Mouse (Mus musculus): ENCODE data around the gene Maff. TPM values are rescaled to one million over a fixed set of nuclear protein-coding genes. Genes with fewer than 3 reads are reported as not detected.

Maff gene
- 1 to 10 TPM; 1.3 to 1.9 TPM for polyA plus RNA-seq (2017; shearing (Covaris generic))

GRCm38 (mm10) chr15:79346051-79346793, at the start of gene Maff:
Maff (plus strand) TSS chr15:79346621.
- no peak for ATAC-seq

DNA sequence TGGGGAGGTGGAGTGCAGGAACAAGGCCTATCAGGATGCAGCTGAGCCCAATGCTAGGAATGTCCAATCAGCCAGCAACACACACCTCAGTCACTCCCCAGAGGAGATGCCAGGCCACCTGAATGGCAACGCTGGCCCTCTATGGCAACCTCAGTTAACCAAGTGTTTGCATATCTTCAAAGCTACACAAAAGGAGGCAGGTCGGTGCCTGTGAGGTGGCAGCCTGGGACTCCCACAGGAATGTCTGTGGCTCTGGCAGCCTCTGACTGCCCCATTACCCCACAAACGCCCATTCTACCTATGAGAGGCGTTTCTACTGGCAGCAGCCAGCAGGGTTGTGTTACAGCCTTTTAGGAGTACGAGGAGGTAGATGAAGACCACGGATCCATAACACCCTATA, 47.9 kb upstream of the Maff start:
- ATAC-seq = no peak

GRCm38 (mm10) chr15:79299563-79300155, 46.8 kb upstream of the Maff start:
- no peak for ATAC-seq

- no peak for ATAC-seq
Observed at GRCm38 (mm10) chr15:79303725-79304124, 42.7 kb upstream of the Maff start.

DNA sequence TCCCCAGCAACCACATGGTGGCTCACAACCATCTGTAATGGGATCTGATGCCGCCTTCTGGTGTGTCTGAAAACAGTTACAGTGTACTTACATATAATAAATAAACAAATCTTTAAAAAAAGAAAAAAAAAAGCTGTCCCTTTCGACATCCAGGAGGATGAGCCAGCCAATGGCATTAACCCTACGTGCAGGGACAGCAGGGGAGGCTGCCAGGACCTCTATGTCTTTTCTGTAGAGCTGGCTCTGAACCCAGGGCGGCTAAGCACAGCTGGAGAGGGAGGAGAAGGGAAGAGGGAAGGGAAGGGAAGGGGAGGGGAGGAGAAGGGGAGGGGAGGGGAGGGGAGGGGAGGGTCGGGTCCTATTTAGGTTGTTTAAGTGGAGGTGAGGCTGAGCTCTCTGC, 41.6 kb upstream of the Maff start:
- no peak for ATAC-seq

DNA sequence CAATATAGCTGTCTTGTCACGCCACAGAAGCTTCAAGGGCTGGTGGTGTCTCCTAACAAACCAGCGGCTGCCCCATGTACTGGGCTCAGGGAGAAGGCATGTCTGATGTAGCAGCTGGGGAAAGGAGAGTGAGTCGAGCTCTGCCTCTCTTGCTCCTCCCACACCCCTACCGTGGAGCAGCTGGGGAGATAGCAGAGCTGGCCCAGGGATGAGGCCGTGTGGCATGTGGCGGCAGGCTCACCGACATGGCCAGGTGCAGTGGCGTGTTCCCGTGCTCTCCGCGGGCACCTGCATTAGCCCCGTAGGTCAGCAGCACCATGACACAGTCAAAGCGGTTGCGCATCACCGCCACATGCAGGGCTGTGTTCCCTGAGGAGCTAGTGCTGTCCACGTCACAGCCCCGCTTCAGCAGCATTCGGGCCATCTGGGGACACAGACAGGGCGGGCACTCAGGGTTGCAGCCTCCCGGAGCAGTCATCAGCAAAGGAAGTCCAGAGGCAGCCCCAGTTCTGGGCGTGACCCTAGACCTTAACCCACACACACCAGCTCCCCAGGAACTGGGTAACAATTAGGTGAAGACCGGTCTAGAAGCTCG, 40.3 kb upstream of the Maff start:
- ATAC-seq = no peak

- no peak for ATAC-seq
Observed at GRCm38 (mm10) chr15:79307861-79308260, 38.6 kb upstream of the Maff start.

- ATAC-seq = no peak
Observed at GRCm38 (mm10) chr15:79313848-79314369, 32.5 kb upstream of the Maff start.

DNA sequence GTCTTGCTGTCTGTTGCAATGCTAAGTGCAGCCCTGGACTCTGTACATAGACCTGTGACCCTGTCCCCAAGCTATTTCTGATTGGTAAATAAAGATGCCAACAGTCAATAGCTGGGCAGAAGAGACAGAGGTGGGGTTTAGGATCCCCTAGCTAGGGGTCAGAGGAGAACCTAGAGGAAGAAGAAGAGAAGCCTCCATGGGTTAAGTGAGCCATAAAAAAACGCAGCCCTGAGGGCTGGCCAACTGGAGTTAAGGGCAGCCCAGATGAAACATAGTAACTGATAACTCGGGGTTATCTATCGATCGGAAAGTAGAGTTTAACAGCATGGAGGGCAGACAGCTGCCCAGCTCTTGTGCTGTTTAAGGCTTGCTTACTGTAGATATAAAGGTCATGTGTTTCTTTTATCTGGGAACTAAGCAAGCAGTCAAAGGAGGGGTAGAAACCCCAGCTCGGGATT, 24.7 kb upstream of the Maff start:
- no peak for ATAC-seq

GRCm38 (mm10) chr15:79322281-79322990, 24.0 kb upstream of the Maff start:
- peak; percentile 65 for ATAC-seq

DNA sequence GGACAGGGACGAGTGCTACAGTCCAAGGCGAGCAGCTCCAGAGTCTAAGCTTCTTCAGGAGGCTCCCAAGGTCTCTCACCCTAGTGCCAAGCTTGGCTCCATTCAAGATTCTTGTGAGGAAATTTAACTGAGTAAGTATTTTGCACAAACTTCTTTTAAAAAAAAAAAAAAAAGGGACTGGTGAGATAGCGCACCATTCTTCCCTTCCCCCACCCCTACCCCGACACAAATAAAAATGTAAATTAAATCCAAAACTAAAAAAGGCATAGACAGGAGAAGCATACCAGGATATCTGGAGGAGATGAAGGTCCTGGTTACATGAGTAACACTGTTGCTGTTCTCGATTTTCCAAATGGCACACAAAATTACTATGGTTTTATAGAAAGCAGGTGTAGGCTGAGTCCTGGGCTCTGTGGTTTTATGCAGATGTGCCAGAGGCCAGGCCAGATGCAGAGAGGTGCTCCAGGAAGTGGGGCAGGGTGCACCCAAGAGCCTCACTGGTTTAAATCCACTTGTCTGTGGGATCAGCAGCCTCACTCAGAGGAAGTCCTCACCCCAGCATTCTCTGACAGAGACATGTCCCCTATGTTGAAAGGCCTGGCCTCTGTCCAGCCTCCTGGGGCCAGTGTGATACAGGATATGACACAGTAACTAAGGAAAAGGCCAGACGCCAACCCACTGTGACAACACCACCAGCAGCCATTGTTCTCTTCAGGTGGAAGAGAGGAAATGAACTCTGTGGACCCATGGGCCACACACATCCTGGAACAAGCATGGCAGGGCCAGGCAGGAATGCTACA, 23.2 kb upstream of the Maff start:
- ATAC-seq = peak; percentile 68

DNA sequence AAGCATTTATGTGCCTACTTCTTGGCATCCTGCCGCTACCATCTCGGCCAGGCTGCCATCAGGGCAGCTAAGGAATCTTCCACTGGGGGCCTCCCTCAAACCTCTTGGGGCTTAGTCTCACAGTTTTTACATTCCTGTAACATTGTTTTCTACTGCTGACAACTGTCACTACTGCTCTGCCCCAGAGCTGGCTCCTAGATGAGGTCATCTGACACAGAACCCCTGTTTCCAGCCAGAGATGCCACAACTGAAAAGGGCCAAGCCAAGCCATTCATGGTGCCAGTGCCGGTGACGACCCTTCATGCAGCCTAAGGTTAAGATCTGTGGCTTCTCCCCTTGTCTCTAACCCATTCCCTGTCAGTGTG, 22.6 kb upstream of the Maff start:
- no peak for ATAC-seq

DNA sequence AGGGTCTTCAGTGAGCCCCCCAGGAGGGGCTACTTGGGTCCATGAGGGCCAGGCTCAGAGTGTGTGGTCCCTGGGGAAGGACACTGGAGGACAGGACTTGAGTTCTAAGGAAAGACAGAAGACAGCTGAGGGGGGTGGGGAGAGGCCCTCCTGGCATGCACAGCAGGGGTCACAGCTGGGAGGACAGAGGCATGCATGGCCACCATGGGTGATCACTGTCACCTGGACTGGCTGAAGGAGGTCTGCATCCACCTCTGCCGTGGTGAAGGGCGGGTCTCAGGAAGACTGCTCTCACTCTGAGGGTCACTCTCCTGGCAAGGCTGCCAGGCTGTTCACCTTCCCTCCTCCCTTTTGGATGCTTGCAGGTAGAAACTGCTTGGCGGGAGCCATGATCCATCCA, 22.0 kb upstream of the Maff start:
- no peak for ATAC-seq

GRCm38 (mm10) chr15:79325742-79326141, 20.7 kb upstream of the Maff start:
- ATAC-seq = no peak

GRCm38 (mm10) chr15:79326264-79326663, 20.2 kb upstream of the Maff start:
- no peak for ATAC-seq

DNA sequence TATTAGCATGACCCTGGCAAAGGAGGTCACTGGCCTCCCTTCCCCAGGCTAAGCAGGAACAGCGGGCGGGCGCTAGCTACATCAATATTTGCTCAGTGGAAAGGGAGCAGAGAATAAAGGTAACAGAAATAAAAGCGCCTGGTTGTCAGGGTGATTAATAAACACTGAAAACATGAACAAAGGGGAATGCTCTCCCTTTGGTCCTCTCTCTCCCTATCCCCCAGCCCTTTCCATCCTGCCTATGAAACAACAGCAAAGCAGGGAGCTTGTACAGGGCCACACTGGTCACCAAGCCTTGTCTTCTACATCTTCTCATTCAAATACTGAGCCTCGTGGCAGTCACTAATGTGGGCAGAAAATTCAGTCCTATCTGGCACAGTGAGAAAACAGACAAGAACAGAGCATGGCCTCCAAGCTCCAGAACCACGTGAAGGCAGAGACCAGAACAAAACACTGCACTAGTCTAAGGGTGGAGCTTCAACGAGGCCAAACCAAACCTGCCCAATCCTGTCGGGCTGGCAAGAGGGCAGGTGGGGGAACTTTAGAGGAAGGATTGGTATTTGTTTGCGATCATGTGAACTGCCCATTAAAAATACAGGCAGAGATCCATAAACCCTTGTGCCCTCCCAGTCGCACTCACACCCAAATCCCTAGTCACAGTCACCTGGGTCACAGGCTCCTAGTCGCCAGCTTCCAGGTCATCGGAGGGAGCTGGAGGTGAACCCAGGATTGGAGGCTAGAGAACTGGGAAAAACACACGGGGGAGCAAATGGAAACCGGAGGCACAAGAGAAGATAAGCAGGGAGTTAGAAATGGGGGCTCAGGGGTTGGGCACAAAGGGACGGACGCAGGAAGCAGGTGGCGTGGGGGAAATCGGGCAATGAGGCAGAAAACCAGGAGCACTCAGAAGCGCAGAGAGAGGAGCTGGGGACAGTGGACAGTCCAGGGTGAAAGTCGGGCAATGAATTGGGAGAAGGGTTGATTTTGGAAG, 19.2 kb upstream of the Maff start:
- peak; percentile 4 for ATAC-seq

DNA sequence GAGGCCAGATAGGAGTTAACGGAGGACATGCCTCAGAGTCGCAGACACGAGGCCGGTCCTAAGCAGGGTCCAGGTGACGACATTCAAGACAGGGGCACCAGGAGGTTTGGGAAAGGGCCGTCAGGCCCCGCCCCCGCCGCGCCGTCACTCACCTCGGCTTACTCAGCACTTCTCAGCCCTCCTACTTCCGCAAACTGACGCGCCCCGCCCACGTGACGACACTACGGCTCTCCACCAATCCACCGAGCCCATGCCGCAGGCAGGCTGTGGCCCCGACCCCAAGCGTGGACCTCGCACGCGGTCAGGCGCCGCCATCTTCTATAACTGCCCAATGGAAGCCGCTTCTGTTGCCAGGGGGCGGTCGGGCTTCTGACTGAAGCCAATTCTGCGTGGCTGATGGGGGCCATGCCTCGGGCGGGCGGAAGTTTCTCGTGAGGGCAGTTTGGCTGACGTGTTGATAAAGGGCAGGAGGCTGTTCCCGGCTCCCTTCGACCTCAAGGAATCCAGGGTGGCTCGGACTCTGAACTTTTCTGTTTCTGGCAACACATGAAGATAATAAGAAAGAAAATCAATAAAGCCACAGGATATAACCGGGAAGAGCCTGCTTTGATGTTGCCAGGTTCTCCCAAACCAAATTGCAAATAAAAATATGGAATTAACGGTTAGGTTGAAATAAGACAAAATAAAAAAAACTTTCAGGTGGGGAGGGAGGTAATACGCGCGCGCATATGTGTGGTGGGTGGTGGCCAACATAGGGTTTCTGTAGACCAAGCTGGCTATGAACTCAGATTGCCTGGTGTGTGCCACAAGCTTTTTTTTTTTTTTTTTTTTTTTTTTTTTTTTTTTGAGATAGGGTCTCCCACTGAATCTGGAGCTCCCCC, 18.1 kb upstream of the Maff start, which contains the start of gene Pla2g6:
Pla2g6 (minus strand) TSS at position 333 of the 881 bp plus-strand sequence.
- peak; percentile 76 for ATAC-seq

DNA sequence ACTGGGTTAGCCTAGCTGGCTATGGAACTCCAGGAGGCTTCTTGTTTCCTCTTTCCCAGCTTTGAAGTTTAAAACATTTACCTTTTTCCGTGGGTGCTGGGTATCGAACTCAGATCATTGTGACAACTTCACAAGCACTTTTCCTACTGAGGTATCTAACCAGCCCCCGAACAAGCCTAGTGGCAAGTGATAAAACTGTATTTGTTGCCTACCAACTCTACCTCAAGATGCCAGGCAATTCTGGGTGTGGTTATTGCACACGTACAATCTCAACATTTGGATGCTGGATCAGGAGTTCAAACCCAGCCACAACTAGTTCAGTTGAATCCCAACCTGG, 17.5 kb upstream of the Maff start:
- no peak for ATAC-seq

GRCm38 (mm10) chr15:79329346-79329978, 17.0 kb upstream of the Maff start:
- ATAC-seq = no peak

DNA sequence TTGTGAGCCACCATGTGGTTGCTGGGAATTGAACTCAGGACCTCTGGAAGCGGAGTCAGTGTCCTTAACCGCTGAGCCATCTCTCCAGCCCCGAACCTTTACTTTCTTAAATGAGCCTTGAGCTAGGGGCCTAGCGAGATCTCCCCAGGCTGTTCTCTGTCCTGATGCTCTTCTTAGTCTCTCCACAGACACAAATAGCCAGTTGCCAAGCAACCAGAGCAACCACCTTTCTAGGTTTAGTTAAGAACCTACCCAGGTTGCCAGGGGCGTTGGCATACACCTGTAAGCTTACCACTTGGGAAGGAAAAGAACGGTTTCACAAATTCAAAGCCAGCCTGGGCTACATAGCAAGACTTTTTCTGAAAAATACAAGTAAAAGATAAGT, 16.4 kb upstream of the Maff start:
- no peak for ATAC-seq

Data from CD4-positive, CD25-positive, alpha-beta regulatory T cell, adult 4 months (primary cell).